Mouse (Mus musculus) kidney, adult 2 months (tissue): ENCODE data around the gene Atxn1. TPM values are rescaled to one million over a fixed set of nuclear protein-coding genes. Genes with fewer than 3 reads are reported as not detected.

Experiments
- DNase-seq: peaks from one replicate; pipeline ENCODE4 v3.0.0; 2021
- H3K27ac ChIP-seq: fragments of 200-500 bp; 2 replicates; pipeline ENCODE4 v1.5.1; 2012; ENCODE audit warnings: low read depth, low read length, control low read depth, inconsistent platforms; ENCODE audit not compliant: insufficient read depth
- H3K27me3 ChIP-seq: fragments of 200-500 bp; replicated peaks from 2 replicates; pipeline ENCODE4 v1.6.1; 2012; ENCODE audit warnings: mild to moderate bottlenecking, moderate library complexity, low read length, inconsistent platforms; ENCODE audit not compliant: control insufficient read depth, insufficient read depth
- H3K36me3 ChIP-seq: fragments of 200-500 bp; 2 replicates; pipeline ENCODE4 v1.6.1; 2012; ENCODE audit warnings: mild to moderate bottlenecking, moderate library complexity, low read length, inconsistent platforms; ENCODE audit not compliant: control insufficient read depth, insufficient read depth
- H3K4me1 ChIP-seq: fragments of 200-500 bp; 2 replicates; pipeline ENCODE4 v1.6.1; 2011; ENCODE audit warnings: low read length; ENCODE audit not compliant: control insufficient read depth, insufficient read depth
- H3K4me3 ChIP-seq: fragments of 200-500 bp; 2 replicates; pipeline ENCODE4 v1.5.1; 2011; ENCODE audit warnings: mild to moderate bottlenecking, low read depth, low read length, control low read depth; ENCODE audit not compliant: insufficient read depth
- CTCF ChIP-seq: fragments of 200-500 bp; conservative IDR thresholded peaks from 2 replicates; pipeline ENCODE4 v1.5.1; 2011; ENCODE audit warnings: low read depth, mild to moderate bottlenecking, control low read depth, low read length, moderate library complexity, mixed read lengths; ENCODE audit not compliant: insufficient read depth, insufficient read length
- POLR2A ChIP-seq: fragments of 200-500 bp; IDR thresholded peaks from one replicate; pipeline ENCODE4 v1.6.1; 2011; ENCODE audit warnings: low read depth, low read length, control low read depth
- WGBS: fragments of 180-500 bp; shearing (Covaris S2); methylation state at CpG from one replicate; pipeline ENCODE4 v1.1.7; 2018; 5-methylcytosine and 5-hydroxymethylcytosine counted together
- polyA plus RNA-seq: library from polyadenylated mRNA; depleted of rRNA; stranded (reverse); fragments of >200 nt; gene quantifications from 2 replicates; pipeline ENCODE4 v1.2.3, GENCODE M21; 2012

Gene Atxn1
- polyA plus RNA-seq, 1 experiment, result 15.0 TPM

DNA sequence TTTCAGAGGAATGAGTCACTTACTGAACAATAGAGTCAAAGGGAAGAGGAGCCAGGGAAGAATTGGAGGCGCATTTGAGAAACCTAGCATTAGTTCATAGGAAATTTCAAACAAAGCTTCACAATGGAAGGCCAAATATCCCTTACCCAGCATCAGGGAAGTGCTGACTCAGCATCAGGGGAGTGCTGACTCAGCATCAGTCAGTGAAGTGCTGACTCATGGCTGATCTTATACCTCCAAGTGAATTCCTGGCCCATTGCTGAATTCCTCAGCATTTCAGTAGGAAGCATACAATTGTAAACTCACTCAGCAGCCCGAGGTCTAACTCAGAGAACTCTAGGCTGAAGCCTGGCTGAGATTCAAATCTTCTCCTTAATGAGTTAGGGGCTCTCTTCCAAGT, 213.6 kb downstream of the Atxn1 start:
- Histone ChIP-seq H3K36me3 (no peaks in the 10 kb centered on the region), H3K27ac (no peak overlapping the region), H3K27me3 (no peaks in the 10 kb centered on the region), H3K4me1 (peaks cover 9% of the 10 kb centered on the region; the same call in 1 of the 2 replicates), H3K4me3 (no peak overlapping the region)
- peak; percentile 27 for DNase-seq
- TF ChIP-seq POLR2A (no peak), CTCF (no peak)
- WGBS, result 52% methylated on average over 2 of the region's 2 CpGs

- DNase-seq, result no peak
- H3K27ac ChIP-seq, result no peak overlapping the region
- no peaks in the 10 kb centered on the region for H3K36me3 ChIP-seq
- H3K4me1 ChIP-seq, result peaks cover 9% of the 10 kb centered on the region; the same call in 1 of the 2 replicates
- WGBS, result 80% methylated on average over 6 of the region's 6 CpGs
- no peak for TF ChIP-seq POLR2A
- no peak for TF ChIP-seq CTCF
- H3K4me3 ChIP-seq, result no peak overlapping the region
- no peaks in the 10 kb centered on the region for H3K27me3 ChIP-seq
These were observed 214.2 kb downstream of the Atxn1 start for GRCm38 (mm10) chr13:45750627-45751026.

DNA sequence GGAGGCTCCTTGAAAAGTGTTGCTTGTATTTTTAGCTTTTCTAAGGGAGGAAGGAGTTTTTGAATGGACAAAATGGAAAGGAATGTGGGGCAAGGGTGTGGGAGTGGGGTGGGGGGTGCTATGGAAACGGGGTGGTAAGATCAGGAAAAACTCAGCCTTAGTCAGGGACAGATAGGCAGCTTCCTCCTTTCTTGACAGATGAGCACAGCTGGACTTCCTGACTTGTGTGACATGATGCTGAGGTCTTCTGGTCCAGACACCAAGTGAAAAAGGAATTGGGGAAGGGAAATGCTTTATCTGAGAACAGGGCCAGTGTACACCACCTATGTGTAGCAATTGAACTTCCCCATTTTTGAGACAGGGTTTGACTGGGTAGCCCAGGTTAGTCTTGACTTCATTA, 214.9 kb downstream of the Atxn1 start:
- DNase-seq, result peak; percentile 52
- Histone ChIP-seq H3K4me1 (peaks cover 9% of the 10 kb centered on the region; the same call in 1 of the 2 replicates), H3K4me3 (no peak overlapping the region), H3K36me3 (no peaks in the 10 kb centered on the region), H3K27ac (peak overlapping the region; percentile 62; the same call in 1 of the 2 replicates), H3K27me3 (no peaks in the 10 kb centered on the region)
- no peak for TF ChIP-seq POLR2A
- 66% methylated on average over 1 of the region's 1 CpGs for WGBS

DNA sequence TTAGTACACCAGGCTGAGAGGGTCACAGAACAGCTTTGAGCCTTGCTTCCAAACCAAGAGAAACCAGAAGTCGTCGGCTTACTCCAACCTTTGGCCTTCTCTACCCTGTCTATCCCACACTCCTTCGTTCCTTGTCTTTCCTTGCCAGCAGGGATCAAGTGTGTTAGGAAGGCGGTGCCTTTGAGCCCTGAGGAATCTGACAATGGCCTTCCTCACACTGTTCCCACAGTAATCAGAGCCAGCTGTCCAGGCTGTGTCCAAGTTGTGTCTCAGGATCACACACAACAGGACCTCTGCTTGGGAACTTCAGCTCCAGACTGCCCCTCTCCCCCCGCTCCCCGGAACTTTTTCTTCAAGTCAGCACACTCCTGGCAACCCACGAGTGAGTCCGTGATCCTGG, 215.6 kb downstream of the Atxn1 start:
- peak overlapping the region; percentile 58; the same call in 1 of the 2 replicates for H3K27ac ChIP-seq
- no peak overlapping the region for H3K4me3 ChIP-seq
- TF ChIP-seq CTCF (no peak), POLR2A (no peak)
- 52% methylated on average over 8 of the region's 8 CpGs for WGBS
- DNase-seq, result peak; percentile 46
- peaks cover 4% of the 10 kb centered on the region; the same call in 1 of the 2 replicates for H3K4me1 ChIP-seq
- H3K36me3 ChIP-seq, result no peaks in the 10 kb centered on the region
- H3K27me3 ChIP-seq, result no peaks in the 10 kb centered on the region

DNA sequence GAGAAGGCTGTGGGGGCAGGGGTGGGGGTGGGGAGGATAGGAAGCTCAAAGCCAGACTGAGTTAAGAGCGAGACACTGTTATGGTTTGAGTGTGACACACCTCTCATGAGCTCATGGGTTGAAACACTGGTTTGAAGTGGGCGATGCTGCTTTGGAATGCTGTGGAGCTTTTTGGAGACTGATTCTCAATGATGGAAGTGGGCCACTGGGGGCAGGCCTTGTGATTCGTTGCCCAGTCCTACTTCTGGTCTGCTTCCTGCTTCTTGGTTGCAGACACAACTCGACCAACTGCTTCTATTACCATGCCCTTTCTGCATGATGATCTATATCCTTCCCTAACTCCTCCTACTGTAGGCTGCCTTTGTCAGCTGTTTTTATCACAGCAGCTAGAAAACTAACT, 216.1 kb downstream of the Atxn1 start:
- 53% methylated on average over 4 of the region's 4 CpGs for WGBS
- Histone ChIP-seq H3K27me3 (no peaks in the 10 kb centered on the region), H3K4me1 (peaks cover 4% of the 10 kb centered on the region; the same call in 1 of the 2 replicates), H3K4me3 (no peak overlapping the region), H3K36me3 (no peaks in the 10 kb centered on the region), H3K27ac (no peak overlapping the region)
- no peak for TF ChIP-seq CTCF
- no peak for TF ChIP-seq POLR2A
- peak; percentile 13 for DNase-seq

DNA sequence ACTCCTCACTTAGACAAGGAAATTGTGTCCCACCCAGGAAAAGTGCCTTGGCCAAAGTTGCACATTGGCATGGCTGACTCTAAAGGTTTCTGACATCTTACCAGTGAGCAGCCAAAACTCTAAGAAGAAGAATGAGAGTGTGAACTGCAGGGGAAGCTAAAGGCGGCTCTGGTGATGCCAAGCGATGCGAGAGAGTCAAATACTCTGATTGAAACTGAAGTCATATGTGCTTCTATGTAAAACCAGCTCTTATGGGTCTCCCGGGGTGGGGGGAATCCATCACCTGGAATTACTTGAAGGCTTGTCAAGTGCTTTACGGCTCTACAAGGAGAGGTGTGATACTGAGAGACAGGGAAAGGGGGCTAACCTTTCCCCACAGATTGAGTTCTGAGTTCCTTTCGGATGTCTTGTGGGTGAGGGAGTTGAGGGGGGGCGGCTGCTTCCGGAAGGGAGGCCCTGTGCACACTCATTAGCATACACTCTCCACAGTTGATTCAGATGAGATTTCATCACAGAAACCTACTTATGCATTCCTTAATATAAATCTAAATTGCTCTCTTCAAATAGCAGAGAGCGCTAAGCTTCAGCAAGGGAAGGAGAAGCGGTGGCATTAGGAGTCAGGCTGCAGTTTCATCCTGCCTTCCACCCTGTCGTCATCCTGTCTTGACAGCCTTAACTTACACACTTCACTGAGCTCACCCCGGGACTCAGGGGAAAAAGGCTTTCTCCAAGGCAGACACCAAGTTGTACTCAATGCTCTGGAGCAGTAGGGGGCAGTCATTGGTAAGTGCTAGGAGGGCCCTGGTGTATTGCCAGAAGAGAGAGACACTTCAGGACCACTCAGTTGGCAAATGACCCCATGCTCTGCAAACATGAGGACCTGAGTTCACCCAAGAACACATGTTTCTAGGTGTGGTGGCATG, 218.7 kb downstream of the Atxn1 start:
- Histone ChIP-seq H3K27ac (no peak overlapping the region), H3K36me3 (no peaks in the 10 kb centered on the region), H3K27me3 (no peaks in the 10 kb centered on the region), H3K4me1 (peaks cover 4% of the 10 kb centered on the region; the same call in 1 of the 2 replicates), H3K4me3 (no peak overlapping the region)
- WGBS, result 68% methylated on average over 12 of the region's 12 CpGs
- TF ChIP-seq POLR2A (no peak), CTCF (peak; percentile 32; the same call in 1 of the 2 replicates)
- DNase-seq, result peak; percentile 14

DNA sequence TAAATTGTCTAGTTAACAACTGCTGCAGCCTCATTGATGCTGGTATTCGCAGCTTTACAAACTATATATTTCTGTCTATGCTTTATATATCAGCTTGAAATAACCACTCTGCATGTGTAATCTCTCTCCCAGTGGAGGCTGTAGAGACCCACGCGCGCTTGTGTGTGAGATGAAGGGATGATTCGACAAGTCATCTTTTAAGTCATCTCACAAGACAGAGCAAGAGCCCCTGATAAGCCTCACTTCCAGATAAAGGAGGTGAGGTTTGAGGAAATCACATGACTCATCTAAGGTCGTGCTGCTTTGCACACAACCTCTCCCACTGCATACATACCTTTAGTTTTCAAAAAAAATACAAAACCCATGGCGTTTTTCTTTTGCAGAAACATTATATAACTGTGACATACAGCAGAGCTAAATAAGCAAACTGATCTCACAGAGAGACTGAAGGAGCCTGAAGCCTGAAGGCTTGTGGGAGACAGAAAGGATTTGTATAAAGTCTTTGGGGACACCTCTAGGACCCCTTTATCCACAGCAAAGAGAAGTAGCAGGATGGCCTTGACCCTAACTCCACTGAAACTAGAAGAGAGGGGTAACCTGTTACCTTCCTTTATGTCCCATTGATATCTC, 219.9 kb downstream of the Atxn1 start:
- no peak for DNase-seq
- H3K4me1 ChIP-seq, result peaks cover under 1% of the 10 kb centered on the region; the same call in 1 of the 2 replicates
- TF ChIP-seq CTCF, result no peak
- TF ChIP-seq POLR2A, result no peak
- 88% methylated on average over 7 of the region's 7 CpGs for WGBS
- no peak overlapping the region for H3K4me3 ChIP-seq
- H3K36me3 ChIP-seq, result no peaks in the 10 kb centered on the region
- H3K27ac ChIP-seq, result no peak overlapping the region
- H3K27me3 ChIP-seq, result no peaks in the 10 kb centered on the region
